Mouse (Mus musculus) stomach, postnatal 0 days (tissue): ENCODE measurements around the gene Ppp2r3a.

Experiments
- CTCF ChIP-seq: IDR thresholded peaks from 2 replicates; pipeline ENCODE4 v1.5.1; 2016; ENCODE audit warnings: antibody characterized with exemption, low read depth, mild to moderate bottlenecking, moderate library complexity
- EP300 ChIP-seq: optimal IDR thresholded peaks from 2 replicates; pipeline ENCODE3; 2016; ENCODE audit warnings: antibody characterized with exemption

GRCm38 (mm10) chr9:101250981-101251643 lies 483 bp downstream of the Ppp2r3a start:
- TF ChIP-seq CTCF = no peak; the same call in 1 of the 2 replicates
- no peak for TF ChIP-seq EP300
